In the genomic region with DNA sequence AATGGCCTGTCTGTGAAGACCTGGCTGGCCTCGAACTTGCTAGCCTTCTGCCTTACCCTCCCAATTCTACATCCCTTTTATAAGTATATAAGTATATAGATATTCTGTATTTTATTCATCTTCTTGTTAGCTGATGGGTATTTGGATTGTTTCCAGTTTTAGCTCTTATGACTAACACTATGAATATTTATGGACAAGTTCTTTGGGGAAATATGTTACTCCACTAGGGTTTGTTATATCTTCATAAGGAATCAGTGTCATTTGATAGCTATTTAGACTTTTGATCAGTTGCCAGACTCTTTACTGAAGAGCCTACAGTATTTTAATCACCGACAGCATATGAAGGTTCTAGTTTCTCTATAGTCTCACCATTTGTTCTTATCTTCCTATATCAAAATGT, we compare ENCODE assay signal across 24 mouse cellular contexts. TPM values are rescaled to one million over a fixed set of nuclear protein-coding genes. Genes with fewer than 3 reads are reported as not detected.
DNase-seq lines count a peak whose midpoint lies in the region; TF ChIP-seq lines count a peak whose summit lies in the region.
"Had no signal": no experiment of that assay in that cellular context is flagged by ENCODE, and none has a peak within 500 bp of the region (broad histone marks: within the 10 kb centered on the region; RNA-seq: fewer than 3 reads in every experiment).

No protein-coding gene starts in this region.

- no peak overlapping the region for H3K9ac ChIP-seq in CH12.LX (ENCODE audit: insufficient read depth, low read depth)
- H3K9ac ChIP-seq: forebrain, embryonic 13.5 days; heart, embryonic 13.5 days; limb, embryonic 13.5 days; liver, embryonic 13.5 days; lung, embryonic 15.5 days; midbrain, embryonic 15.5 days; stomach, embryonic 15.5 days had no signal

- no peaks in the 10 kb centered on the region for H3K36me3 ChIP-seq in CH12.LX (replicated peaks in 1 of 2; ENCODE audit: control insufficient read depth in 1 of 2, insufficient read depth in 1 of 2, low read length in 1 of 2)
- H3K36me3 ChIP-seq: heart, embryonic 13.5 days; limb, embryonic 13.5 days; liver, embryonic 13.5 days; lung, embryonic 15.5 days; midbrain, embryonic 15.5 days; stomach, embryonic 15.5 days had no signal

- no peak for TF ChIP-seq EP300 in CH12.LX (IDR thresholded peaks at IDR 0.05; ENCODE audit: low read length)

- H3K27me3 ChIP-seq in CH12.LX (replicated peaks), result no peaks in the 10 kb centered on the region
- H3K27me3 ChIP-seq: forebrain, embryonic 13.5 days; heart, embryonic 13.5 days; limb, embryonic 13.5 days; liver, embryonic 13.5 days; lung, embryonic 15.5 days; midbrain, embryonic 15.5 days; stomach, embryonic 15.5 days had no signal

- peak overlapping the region; percentile 59; the same call in 1 of the 2 replicates for H3K4me2 ChIP-seq in CH12.LX (ENCODE audit: insufficient read depth, low read depth, poor library complexity, severe bottlenecking)
- H3K4me2 ChIP-seq: forebrain, embryonic 13.5 days; heart, embryonic 13.5 days; limb, embryonic 13.5 days; liver, embryonic 13.5 days; lung, embryonic 15.5 days; midbrain, embryonic 15.5 days; stomach, embryonic 15.5 days had no signal

- TF ChIP-seq CTCF in layer of hippocampus, adult 2 months (conservative IDR thresholded peaks at IDR 0.05), result no peak
- TF ChIP-seq CTCF in CH12.LX (conservative IDR thresholded peaks at IDR 0.05 in 1 of 2, IDR thresholded peaks at IDR 0.05 in 1 of 2; ENCODE audit: low read depth in 2 of 2, low read length in 2 of 2), result no peak
- TF ChIP-seq CTCF in embryonic fibroblast, embryonic 13.5 days (IDR thresholded peaks at IDR 0.05; ENCODE audit: borderline replicate concordance, insufficient read depth, low read length), result no peak

- no peaks in the 10 kb centered on the region for H3K79me2 ChIP-seq in CH12.LX (replicated peaks; ENCODE audit: control insufficient read depth, extremely low read depth, insufficient read depth, poor library complexity, severe bottlenecking)

- peak overlapping the region; percentile 89 for H3K27ac ChIP-seq in layer of hippocampus, adult 2 months
- no peak overlapping the region for H3K27ac ChIP-seq in CH12.LX (ENCODE audit: insufficient read depth, low read depth)
- H3K27ac ChIP-seq in embryonic fibroblast, embryonic 13.5 days (ENCODE audit: insufficient read depth, low read length), result 0 out of 2 replicates have a peak overlapping the region, but pooled peaks have one; percentile 16
- H3K27ac ChIP-seq: forebrain, embryonic 13.5 days; heart, embryonic 13.5 days; limb, embryonic 13.5 days; liver, embryonic 13.5 days; lung, embryonic 15.5 days; macrophage; midbrain, embryonic 15.5 days; stomach, embryonic 15.5 days had no signal

- TF ChIP-seq RAD21 in CH12.LX (IDR thresholded peaks at IDR 0.05; ENCODE audit: low read depth, low read length), result no peak

- TF ChIP-seq POLR2A in CH12.LX (IDR thresholded peaks at IDR 0.05; ENCODE audit: low read depth, low read length), result no peak
- TF ChIP-seq POLR2A in embryonic fibroblast, embryonic 13.5 days (IDR thresholded peaks at IDR 0.05; ENCODE audit: low read depth, low read length), result no peak

- no peak for DNase-seq in layer of hippocampus, adult 2 months (ENCODE audit: low spot score in 2 of 2)
- DNase-seq in layer of hippocampus, postnatal 25 days (ENCODE audit: extremely low spot score in 1 of 2, low spot score in 1 of 2), result no peak
- DNase-seq in 3T3-L1 (ENCODE audit: low read depth, low spot score) (peak; percentile 80), CH12.LX (ENCODE audit: extremely low read depth) (no peak)
- no peak for DNase-seq in adrenal gland, adult (ENCODE audit: inconsistent age in 2 of 2, low spot score in 1 of 2)
- no peak for DNase-seq in cerebellum, adult 9-10 months
- DNase-seq: adrenal gland, postnatal 10 days; cerebellum, adult 9-11 months; gastrocnemius, postnatal 10 days; heart, postnatal 14 days; kidney, adult 11 months; liver, embryonic 13.5 days; right cerebral cortex, adult 18-20 months; right cerebral cortex, postnatal 4 days; thymus, postnatal 25 days had no signal

- H3K4me1 ChIP-seq in CH12.LX (ENCODE audit: control insufficient read depth in 1 of 2, insufficient read depth in 2 of 2), result peaks cover under 1 to 13% of the 10 kb centered on the region in 2 experiments; a peak in 1 of 4 replicates
- H3K4me1 ChIP-seq in embryonic fibroblast, embryonic 13.5 days (ENCODE audit: control insufficient read depth, insufficient read depth, low read length), result peaks cover 10% of the 10 kb centered on the region
- H3K4me1 ChIP-seq: stomach, embryonic 15.5 days had no signal

- H3K4me3 ChIP-seq in layer of hippocampus, adult 2 months, result no peak overlapping the region
- no peak overlapping the region for H3K4me3 ChIP-seq in CH12.LX (replicated peaks in 1 of 3; ENCODE audit: low read depth in 2 of 3, low read length in 2 of 3, poor library complexity in 1 of 3)
- no peak overlapping the region for H3K4me3 ChIP-seq in embryonic fibroblast, embryonic 13.5 days (ENCODE audit: insufficient read depth, low read length)
- H3K4me3 ChIP-seq: erythroblast, embryonic 14.5 days; forebrain, embryonic 13.5 days; heart, embryonic 13.5 days; limb, embryonic 13.5 days; liver, embryonic 13.5 days; lung, embryonic 15.5 days; midbrain, embryonic 15.5 days; stomach, embryonic 15.5 days had no signal

- dilution Hi-C loops in CH12.LX (cut with MboI; ENCODE audit: extremely low pct_ligation_motif_present, extremely low pct_unique_long_range_greater_than_20kb, low sequenced_read_pairs), result no loop called here

- in situ Hi-C loops in CH12.LX (cut with MboI; ENCODE audit: low pct_ligation_motif_present, low pct_unique_long_range_greater_than_20kb, low sequenced_read_pairs), result no loop called here

- H3K9me3 ChIP-seq in CH12.LX (replicated peaks; ENCODE audit: low read length), result no peaks in the 10 kb centered on the region
- H3K9me3 ChIP-seq: forebrain, embryonic 13.5 days; heart, embryonic 13.5 days; limb, embryonic 13.5 days; liver, embryonic 13.5 days; lung, embryonic 15.5 days; midbrain, embryonic 15.5 days; stomach, embryonic 15.5 days had no signal

TF ChIP-seq in CH12.LX, 34 proteins besides CTCF, POLR2A, EP300 and RAD21:
- TF ChIP-seq MXI1 (IDR thresholded peaks at IDR 0.05; ENCODE audit: low read depth, low read length) (no peak), IRF4 (IDR thresholded peaks at IDR 0.05; ENCODE audit: low read depth, low read length) (0 out of 2 replicates have a peak, but pooled peaks have one; percentile 30), MAX (IDR thresholded peaks at IDR 0.05; ENCODE audit: low read length) (no peak), TCF12 (IDR thresholded peaks at IDR 0.05; ENCODE audit: low read depth, low read length) (no peak)

RNA-seq across cellular contexts. Expression of a gene that starts 15.0 kb away (rescaled TPM):
- 10 to 100 TPM; 22.0 to 23.1 TPM for total RNA-seq in layer of hippocampus, adult 2 months (2021)
- total RNA-seq in layer of hippocampus, postnatal 25 days (2021), result 10 to 100 TPM; 18.7 to 21.0 TPM
- 4.5 TPM in 2 replicates for total RNA-seq in CH12.LX (2012; rRNA removed)
- total RNA-seq in CH12.LX (2014; rRNA removed), result 3.9 and 4.7 TPM in 2 replicates
- 5.2 and 6.7 TPM in 2 replicates for polyA plus RNA-seq in CH12.LX (2012; ENCODE audit: insufficient read length, low read depth)
- polyA plus RNA-seq in embryonic fibroblast, embryonic 13.5 days (2011; ENCODE audit: insufficient read length, low read depth, missing spikeins), result 6.4 and 8.2 TPM in 2 replicates
